Mouse (Mus musculus) midbrain, embryonic 14.5 days (tissue): ENCODE measurements at regions not wholly inside any gene's neighbourhood (a gene's known extent, or its start where the extent isn't known, plus 50 kb on each side); places are given as distances from the start of the nearest gene placed in this dataset.
A peak's percentile ranks its signal among the peaks of the same experiment; 100 is the strongest.

Source experiments
- ATAC-seq: fragments of 200-750 bp; cut with Nextera tagmentation; 2 replicates; pipeline ENCODE4 v1.8.0; 2017; ENCODE audit warnings: moderate number of reproducible peaks, moderate library complexity; ENCODE audit not compliant: low FRiP score, low TSS enrichment
- DNase-seq: peaks from one replicate; pipeline ENCODE4 v3.0.0-alpha.2; 2015
- H3K27ac ChIP-seq: fragments of 300-500 bp; sonication (generic); replicated peaks from 2 replicates; pipeline ENCODE4 v1.5.1; 2014; ENCODE audit warnings: mild to moderate bottlenecking, low read depth, low read length, moderate library complexity
- H3K27me3 ChIP-seq: fragments of 300-500 bp; sonication (generic); 2 replicates; pipeline ENCODE4 v1.6.1; 2014; ENCODE audit warnings: low read length, control low read depth, mixed read lengths; ENCODE audit not compliant: control insufficient read depth, insufficient read depth
- H3K36me3 ChIP-seq: fragments of 300-500 bp; sonication (generic); 2 replicates; pipeline ENCODE4 v1.6.1; 2014; ENCODE audit warnings: low read length, control low read depth; ENCODE audit not compliant: control insufficient read depth, insufficient read depth
- H3K4me1 ChIP-seq: fragments of 300-500 bp; sonication (generic); 2 replicates; pipeline ENCODE4 v1.6.1; 2014; ENCODE audit warnings: mild to moderate bottlenecking, antibody characterized with exemption, low read length, control low read depth; ENCODE audit not compliant: control insufficient read depth, insufficient read depth
- H3K4me2 ChIP-seq: fragments of 300-500 bp; sonication (generic); 2 replicates; pipeline ENCODE4 v1.6.1; 2014; ENCODE audit warnings: mild to moderate bottlenecking, low read length, moderate library complexity
- H3K4me3 ChIP-seq: fragments of 300-500 bp; sonication (generic); replicated peaks from 2 replicates; pipeline ENCODE4 v1.5.1; 2014; ENCODE audit warnings: low read depth, low read length
- H3K9ac ChIP-seq: fragments of 300-500 bp; sonication (generic); replicated peaks from 2 replicates; pipeline ENCODE4 v1.6.1; 2014; ENCODE audit warnings: mild to moderate bottlenecking, low read length, moderate library complexity
- H3K9me3 ChIP-seq: fragments of 300-500 bp; sonication (generic); 2 replicates; pipeline ENCODE4 v1.6.1; 2016; ENCODE audit warnings: low read length, control low read depth, mixed read lengths; ENCODE audit not compliant: control insufficient read depth
- WGBS: fragments of 180-500 bp; shearing (Covaris S2); extraction: QIAGEN DNeasy Blood & Tissue Kit; methylation state at CpG from one replicate; pipeline ENCODE4 v1.1.7; 2014; 5-methylcytosine and 5-hydroxymethylcytosine counted together

DNA sequence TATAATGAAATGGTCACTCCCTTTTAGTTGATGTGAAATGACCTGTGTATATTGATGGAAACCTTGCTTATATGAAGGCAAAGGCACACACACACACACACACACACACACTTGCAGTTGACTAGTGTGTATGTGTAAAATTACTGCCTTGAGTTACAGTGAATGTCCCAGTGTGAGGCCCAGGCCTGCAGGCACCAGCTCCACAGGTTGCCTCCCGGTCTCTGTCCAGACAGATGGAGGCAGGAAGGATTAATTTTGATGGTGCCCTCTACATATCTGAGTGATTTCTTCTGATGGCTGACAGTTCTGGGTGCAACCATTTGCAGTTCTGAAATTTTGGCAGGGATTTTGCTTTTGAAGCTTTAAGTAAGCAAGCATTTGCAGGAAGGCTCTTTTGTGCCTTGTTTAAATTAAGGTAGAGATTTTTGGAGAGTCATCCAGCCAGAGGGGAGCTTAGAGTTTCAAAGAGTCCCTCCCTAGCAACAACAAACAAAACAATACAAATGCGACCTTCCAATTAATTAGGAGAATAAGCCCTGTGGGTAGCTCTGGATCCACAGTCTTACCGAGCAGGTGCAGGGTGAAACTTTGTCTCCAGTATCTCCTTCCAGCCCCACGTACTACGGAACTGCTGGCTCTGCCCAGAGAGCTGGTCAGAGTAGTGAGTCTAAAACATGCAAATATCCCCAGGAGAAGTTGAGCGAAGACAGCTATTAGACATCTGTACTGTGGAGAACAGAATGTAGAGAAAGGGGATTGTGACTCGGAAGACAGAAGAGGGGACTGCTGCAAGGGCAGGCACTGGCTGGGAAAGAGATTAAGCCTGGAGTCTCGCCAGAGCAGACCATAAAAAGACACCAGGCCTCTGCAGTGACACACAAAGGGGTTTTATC lies 87.5 kb upstream of the Tut7 start:
- Histone ChIP-seq H3K27me3 (no peaks in the 10 kb centered on the region), H3K27ac (no peak overlapping the region), H3K4me1 (peaks cover 13% of the 10 kb centered on the region; the same call in 1 of the 2 replicates), H3K9me3 (no peaks in the 10 kb centered on the region), H3K36me3 (no peaks in the 10 kb centered on the region), H3K4me2 (no peak overlapping the region), H3K9ac (no peak overlapping the region), H3K4me3 (no peak overlapping the region)
- ATAC-seq (no peak), DNase-seq (peak; percentile 58)
- 9% methylated on average over 8 of the region's 8 CpGs for WGBS

DNA sequence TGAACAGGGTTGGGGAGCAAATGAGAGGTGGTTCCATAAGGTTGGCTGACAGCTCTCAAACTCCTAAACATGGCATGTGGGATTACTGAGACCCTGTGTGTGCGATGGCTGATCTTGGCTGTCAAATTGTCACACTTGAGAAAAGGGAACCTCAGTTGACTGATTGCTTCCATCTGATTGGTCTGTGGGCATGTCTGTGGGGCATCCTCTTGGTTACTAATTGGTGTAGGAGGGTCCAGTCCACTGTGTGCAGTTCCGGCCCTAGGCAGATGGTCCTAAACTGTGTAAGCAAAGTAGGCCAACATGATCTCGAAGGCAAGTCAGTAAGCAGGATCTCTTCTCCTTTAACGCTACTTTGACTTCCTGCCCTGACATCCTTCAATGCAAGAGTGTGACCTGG lies 86.5 kb upstream of the Tut7 start:
- ATAC-seq (no peak), DNase-seq (no peak)
- WGBS = 94% methylated on average over 4 of the region's 4 CpGs
- no peaks in the 10 kb centered on the region for H3K36me3 ChIP-seq
- H3K9me3 ChIP-seq = no peaks in the 10 kb centered on the region
- no peaks in the 10 kb centered on the region for H3K27me3 ChIP-seq
- H3K9ac ChIP-seq = no peak overlapping the region
- no peak overlapping the region for H3K27ac ChIP-seq
- H3K4me1 ChIP-seq = peaks cover 15% of the 10 kb centered on the region; the same call in 1 of the 2 replicates
- no peak overlapping the region for H3K4me2 ChIP-seq
- H3K4me3 ChIP-seq = no peak overlapping the region

DNA sequence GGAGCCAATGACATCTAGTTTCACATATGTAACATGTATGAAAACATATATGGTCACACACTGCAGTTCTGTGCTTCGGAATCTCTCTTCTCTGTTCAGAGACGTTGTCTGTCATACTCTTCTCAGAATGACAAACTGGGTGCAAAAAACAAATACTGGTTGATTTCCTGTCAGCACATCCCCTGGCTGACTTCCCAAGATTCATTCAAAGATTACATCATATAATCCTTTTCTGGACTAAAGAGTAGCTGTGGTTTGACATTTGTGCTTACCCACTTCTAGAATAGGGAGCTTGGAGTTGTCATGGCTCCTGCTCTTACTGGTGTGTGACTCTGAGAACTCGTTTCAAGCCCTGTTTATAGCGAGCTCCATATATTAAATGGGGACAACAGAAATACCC lies 85.8 kb upstream of the Tut7 start:
- DNase-seq (no peak), ATAC-seq (no peak)
- H3K27ac ChIP-seq = no peak overlapping the region
- no peaks in the 10 kb centered on the region for H3K27me3 ChIP-seq
- H3K4me1 ChIP-seq = peaks cover 15% of the 10 kb centered on the region; the same call in 1 of the 2 replicates
- H3K36me3 ChIP-seq = no peaks in the 10 kb centered on the region
- 93% methylated on average over 4 of the region's 4 CpGs for WGBS
- H3K9ac ChIP-seq = no peak overlapping the region
- H3K4me2 ChIP-seq = no peak overlapping the region
- no peak overlapping the region for H3K4me3 ChIP-seq
- no peaks in the 10 kb centered on the region for H3K9me3 ChIP-seq

DNA sequence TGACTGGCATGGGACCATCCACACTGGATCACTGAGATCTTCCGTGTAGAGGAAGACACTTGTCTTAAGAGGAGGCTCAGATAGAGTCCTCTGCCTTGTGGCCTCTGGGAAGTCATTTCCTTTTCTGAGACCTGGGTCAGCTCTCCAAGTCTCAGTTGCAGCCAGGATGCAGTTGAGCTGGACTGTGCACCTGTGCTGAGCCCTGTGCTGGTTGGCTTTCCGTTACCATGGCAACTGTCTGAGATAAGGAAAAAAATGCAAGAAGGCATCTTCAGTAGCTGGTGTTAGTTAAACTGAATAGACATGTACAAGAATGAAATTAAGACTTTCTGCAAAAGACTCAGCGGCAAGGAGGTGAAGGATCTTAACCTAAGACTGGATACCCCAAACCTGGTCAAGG lies 82.5 kb upstream of the Tut7 start:
- H3K4me1 ChIP-seq = peaks cover 10% of the 10 kb centered on the region; the same call in 1 of the 2 replicates
- no peak overlapping the region for H3K27ac ChIP-seq
- no peaks in the 10 kb centered on the region for H3K27me3 ChIP-seq
- DNase-seq = peak; percentile 74
- H3K9ac ChIP-seq = no peak overlapping the region
- no peaks in the 10 kb centered on the region for H3K36me3 ChIP-seq
- 40% methylated on average over 3 of the region's 3 CpGs for WGBS
- no peak overlapping the region for H3K4me3 ChIP-seq
- H3K4me2 ChIP-seq = no peak overlapping the region
- no peaks in the 10 kb centered on the region for H3K9me3 ChIP-seq
- no peak for ATAC-seq

DNA sequence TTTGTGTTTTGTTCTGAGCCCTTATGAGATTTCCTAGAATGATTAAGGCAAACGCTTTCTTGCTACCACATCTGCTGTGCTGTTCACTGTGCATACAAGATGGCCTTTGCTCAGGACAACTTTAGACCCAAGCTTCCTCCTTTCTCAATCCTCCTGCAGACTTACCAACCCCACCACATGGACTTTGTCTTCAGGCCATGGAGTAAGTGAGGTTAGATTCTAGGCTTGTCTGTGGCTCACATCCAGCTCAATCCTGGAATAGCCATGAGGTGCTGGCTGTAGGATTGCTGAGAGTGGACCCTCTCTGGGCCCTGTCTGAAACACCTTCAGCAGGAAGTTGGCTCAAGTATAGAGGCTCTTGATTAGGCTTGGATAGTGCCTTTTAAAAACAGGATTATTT lies 81.5 kb upstream of the Tut7 start:
- Histone ChIP-seq H3K4me3 (no peak overlapping the region), H3K9me3 (no peaks in the 10 kb centered on the region), H3K27ac (no peak overlapping the region), H3K4me1 (0 out of 2 replicates have a peak, but pooled peaks cover 7% of the 10 kb centered on the region), H3K27me3 (no peaks in the 10 kb centered on the region), H3K9ac (no peak overlapping the region), H3K36me3 (no peaks in the 10 kb centered on the region), H3K4me2 (no peak overlapping the region)
- DNase-seq (no peak), ATAC-seq (no peak)
- 88% methylated on average over 1 of the region's 1 CpGs for WGBS

DNA sequence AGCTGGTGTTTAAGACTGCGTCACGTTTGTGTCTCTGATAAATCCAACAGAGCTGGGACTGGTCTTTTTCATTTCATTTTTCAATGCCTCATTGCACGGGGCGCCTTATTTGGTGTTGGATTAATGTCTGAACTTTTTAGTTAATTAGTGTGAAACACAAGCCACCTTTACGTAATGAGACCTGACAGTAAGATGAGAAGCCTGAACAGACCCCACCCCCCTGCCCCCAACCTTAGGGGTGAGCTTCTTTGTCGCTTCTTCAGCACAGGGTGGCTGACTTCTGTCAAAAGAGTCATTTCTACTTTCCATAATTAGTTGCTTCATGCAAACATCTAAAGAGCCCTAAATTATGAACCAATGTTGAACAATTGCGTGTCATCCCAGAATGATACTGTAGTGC lies 76.6 kb upstream of the Tut7 start:
- no peaks in the 10 kb centered on the region for H3K9me3 ChIP-seq
- no peak for DNase-seq
- H3K4me2 ChIP-seq = no peak overlapping the region
- no peak overlapping the region for H3K27ac ChIP-seq
- H3K4me3 ChIP-seq = no peak overlapping the region
- WGBS = 38% methylated on average over 7 of the region's 7 CpGs
- H3K36me3 ChIP-seq = no peaks in the 10 kb centered on the region
- no peak overlapping the region for H3K9ac ChIP-seq
- ATAC-seq = no peak
- H3K27me3 ChIP-seq = no peaks in the 10 kb centered on the region
- no peaks in the 10 kb centered on the region for H3K4me1 ChIP-seq

DNA sequence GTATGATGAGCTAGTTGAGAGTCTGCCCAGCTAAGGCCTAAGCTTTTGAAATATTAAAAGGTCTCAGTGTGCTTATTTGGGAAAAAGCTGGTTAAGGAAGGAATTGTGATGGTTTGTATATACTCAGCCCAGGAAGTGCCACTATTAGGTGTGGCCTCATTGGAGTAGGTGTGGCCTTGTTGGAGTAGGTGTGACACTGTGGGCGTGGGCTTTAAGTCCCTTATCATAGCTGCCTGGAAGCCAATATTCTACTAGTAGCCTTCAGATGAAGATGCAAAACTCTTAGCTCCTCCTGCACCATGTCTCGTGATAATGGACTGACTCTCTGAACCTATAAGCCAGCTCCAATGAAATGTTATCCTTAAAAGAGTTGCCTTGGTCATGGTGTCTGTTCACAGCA lies 72.8 kb upstream of the Tut7 start:
- no peak for ATAC-seq
- Histone ChIP-seq H3K4me1 (no peaks in the 10 kb centered on the region), H3K4me2 (no peak overlapping the region), H3K27me3 (no peaks in the 10 kb centered on the region), H3K4me3 (no peak overlapping the region), H3K27ac (no peak overlapping the region), H3K9me3 (no peaks in the 10 kb centered on the region), H3K9ac (no peak overlapping the region), H3K36me3 (no peaks in the 10 kb centered on the region)
- 91% methylated on average over 2 of the region's 2 CpGs for WGBS
- no peak for DNase-seq

DNA sequence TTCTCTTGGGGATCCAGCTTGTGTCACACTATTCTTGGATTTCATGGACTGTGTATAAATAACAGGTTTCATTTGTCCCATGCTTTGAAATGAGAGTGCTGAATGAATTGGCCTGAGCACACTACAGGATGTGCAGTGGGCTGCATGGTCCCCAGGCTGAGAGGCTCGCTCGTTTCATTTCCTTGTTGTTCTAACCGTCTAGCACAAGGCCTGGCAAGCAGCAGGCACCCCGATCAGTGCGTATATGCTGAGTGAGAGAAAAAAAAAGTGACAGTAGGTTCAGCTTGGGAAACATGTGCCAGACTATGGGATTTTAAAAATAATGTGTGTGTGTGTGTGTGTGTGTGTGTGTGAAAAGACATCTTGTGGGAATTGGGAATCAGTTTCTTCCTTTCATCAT lies 71.1 kb upstream of the Tut7 start:
- ATAC-seq (no peak), DNase-seq (no peak)
- no peak overlapping the region for H3K9ac ChIP-seq
- no peak overlapping the region for H3K4me3 ChIP-seq
- no peak overlapping the region for H3K4me2 ChIP-seq
- H3K4me1 ChIP-seq = peaks cover 6% of the 10 kb centered on the region; the same call in 1 of the 2 replicates
- H3K36me3 ChIP-seq = no peaks in the 10 kb centered on the region
- WGBS = 77% methylated on average over 5 of the region's 5 CpGs
- no peaks in the 10 kb centered on the region for H3K27me3 ChIP-seq
- no peak overlapping the region for H3K27ac ChIP-seq
- H3K9me3 ChIP-seq = no peaks in the 10 kb centered on the region

DNA sequence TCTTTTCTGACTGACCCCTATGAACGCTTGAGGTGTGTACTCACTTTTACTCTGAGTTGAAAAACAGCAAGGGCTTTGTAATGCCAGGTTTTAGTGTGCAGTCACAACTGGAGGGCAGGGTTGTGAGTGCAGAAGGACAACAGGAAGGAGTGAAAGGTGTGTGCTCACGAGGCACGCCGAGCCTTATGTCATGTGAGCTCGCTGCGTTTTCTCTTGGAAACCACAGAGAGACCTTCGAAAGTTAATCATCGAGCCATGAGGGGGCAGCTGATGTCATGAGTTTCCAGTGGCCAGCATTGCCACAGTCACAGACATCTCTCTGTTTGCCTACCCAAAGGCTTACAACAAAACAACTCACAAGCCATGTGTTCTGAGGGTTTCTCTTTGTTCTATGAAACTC lies 70.0 kb upstream of the Tut7 start:
- Histone ChIP-seq H3K4me3 (no peak overlapping the region), H3K36me3 (no peaks in the 10 kb centered on the region), H3K9me3 (no peaks in the 10 kb centered on the region), H3K9ac (no peak overlapping the region), H3K27me3 (no peaks in the 10 kb centered on the region), H3K27ac (no peak overlapping the region), H3K4me1 (peaks cover 6% of the 10 kb centered on the region; the same call in 1 of the 2 replicates), H3K4me2 (no peak overlapping the region)
- no peak for ATAC-seq
- WGBS = 87% methylated on average over 8 of the region's 8 CpGs
- DNase-seq = peak; percentile 25
